Mouse (Mus musculus): ENCODE results near the gene Zfp93. TPM values are rescaled to one million over a fixed set of nuclear protein-coding genes. Genes with fewer than 3 reads are reported as not detected.

Gene Zfp93
- 5.9 and 8.7 TPM in 2 replicates for polyA plus RNA-seq (2014; fragmentation: Nextera tagmentation; extraction: Ambion mirVana)

DNA sequence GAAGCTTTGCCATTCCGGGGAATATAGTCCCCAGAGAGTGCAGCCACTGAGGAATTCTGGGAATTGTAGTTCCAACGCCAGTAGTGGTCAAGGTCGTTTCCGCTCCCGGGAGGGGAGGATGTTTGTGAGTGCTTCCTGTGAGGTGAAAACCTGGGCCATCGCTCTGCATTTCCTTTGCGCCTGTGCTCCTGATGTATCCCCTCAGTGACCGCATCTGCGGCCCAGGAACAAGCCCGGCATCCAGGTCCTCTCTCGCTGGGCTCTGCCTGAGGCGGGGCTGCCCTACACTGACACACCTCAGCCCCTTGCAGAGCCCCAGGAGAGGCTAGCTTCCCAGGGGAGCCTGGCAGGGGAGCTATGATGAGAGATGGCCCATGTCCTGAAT is at the start of gene Zfp93:
Gene Zfp93, plus strand, starts transcription at position 133 of the 385 bp plus-strand sequence.
- ATAC-seq (ENCODE audit: low FRiP score, low TSS enrichment) = peak; percentile 92
- H3K4me3 ChIP-seq (replicated peaks; ENCODE audit: low read depth, low read length) = peak within 1 kb of the TSS; percentile 61
- WGBS = 0% methylated on average over 12 of the region's 12 CpGs
- peak within 1 kb of the TSS; percentile 83 for H3K27ac ChIP-seq (replicated peaks; ENCODE audit: low read depth, low read length)
- peaks cover 3% of the 10 kb centered on the region; the same call in 1 of the 2 replicates for H3K4me1 ChIP-seq (ENCODE audit: control insufficient read depth, insufficient read depth, low read length)
- peak within 1 kb of the TSS; percentile 68; the same call in 1 of the 2 replicates for H3K9ac ChIP-seq (replicated peaks; ENCODE audit: low read length)
- peak within 1 kb of the TSS; percentile 78 for H3K4me2 ChIP-seq (ENCODE audit: low read length)
- H3K36me3 ChIP-seq (ENCODE audit: control insufficient read depth, insufficient read depth, low read length) = peaks cover 10% of the 10 kb centered on the region
- H3K9me3 ChIP-seq (ENCODE audit: control insufficient read depth, low read length) = no peaks in the 10 kb centered on the region
- H3K27me3 ChIP-seq (ENCODE audit: control insufficient read depth, insufficient read depth, low read length) = no peaks in the 10 kb centered on the region
- peak; percentile 96 for DNase-seq

DNA sequence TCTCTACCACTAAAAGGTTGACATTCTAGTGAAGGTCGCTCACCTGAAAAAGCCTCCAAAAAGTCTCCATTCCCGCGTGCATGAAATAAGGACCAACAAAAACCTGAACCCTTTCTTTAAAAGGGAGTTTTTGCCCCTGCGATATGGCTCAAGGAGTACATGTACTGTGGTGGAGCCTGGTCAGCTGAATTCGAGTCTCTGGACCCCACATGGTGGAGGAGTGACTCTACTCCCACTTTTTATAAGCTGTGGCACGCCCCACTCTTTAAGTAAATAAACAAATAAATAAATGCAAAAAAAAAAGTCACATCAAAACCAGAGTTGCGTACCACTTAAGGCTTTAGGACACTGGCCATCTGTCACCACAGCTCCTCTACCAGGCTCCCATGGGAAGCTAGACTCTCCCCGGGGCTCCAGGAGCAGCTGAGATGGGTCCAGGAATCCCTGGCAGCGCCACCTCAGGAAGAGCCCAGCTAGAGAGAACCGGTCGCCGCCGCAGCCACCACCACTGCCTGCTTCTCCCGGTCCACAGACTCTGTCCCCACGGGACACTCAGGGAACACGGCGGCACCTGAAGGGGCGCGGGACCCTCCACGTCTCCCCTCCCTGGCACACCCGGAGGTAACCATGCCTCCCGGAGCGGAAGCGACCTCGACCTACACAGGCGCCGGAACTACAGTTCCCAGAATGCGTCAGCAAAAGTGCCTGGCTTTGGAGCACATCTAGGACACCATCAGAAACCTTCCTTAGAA is 33.0 kb upstream of the Zfp93 start, which contains the start of gene Zfp109:
Gene Zfp109, minus strand, starts transcription at position 521 of the 752 bp plus-strand sequence.
- Histone ChIP-seq H3K4me3 (replicated peaks; ENCODE audit: low read depth, low read length) (peak within 1 kb of the TSS; percentile 58), H3K9me3 (ENCODE audit: control insufficient read depth, low read length) (no peaks in the 10 kb centered on the region), H3K36me3 (ENCODE audit: control insufficient read depth, insufficient read depth, low read length) (peaks cover 7% of the 10 kb centered on the region; the same call in 1 of the 2 replicates), H3K4me1 (ENCODE audit: control insufficient read depth, insufficient read depth, low read length) (0 out of 2 replicates have a peak, but pooled peaks cover 3% of the 10 kb centered on the region), H3K27me3 (ENCODE audit: control insufficient read depth, insufficient read depth, low read length) (no peaks in the 10 kb centered on the region), H3K9ac (replicated peaks; ENCODE audit: low read length) (peak within 1 kb of the TSS; percentile 60), H3K27ac (replicated peaks; ENCODE audit: low read depth, low read length) (no peak within 1 kb of the TSS), H3K4me2 (ENCODE audit: low read length) (peak within 1 kb of the TSS; percentile 56)
- DNase-seq (peak; percentile 89), ATAC-seq (ENCODE audit: low FRiP score, low TSS enrichment) (peak; percentile 87)
- WGBS = 7% methylated on average over 28 of the region's 28 CpGs

DNA sequence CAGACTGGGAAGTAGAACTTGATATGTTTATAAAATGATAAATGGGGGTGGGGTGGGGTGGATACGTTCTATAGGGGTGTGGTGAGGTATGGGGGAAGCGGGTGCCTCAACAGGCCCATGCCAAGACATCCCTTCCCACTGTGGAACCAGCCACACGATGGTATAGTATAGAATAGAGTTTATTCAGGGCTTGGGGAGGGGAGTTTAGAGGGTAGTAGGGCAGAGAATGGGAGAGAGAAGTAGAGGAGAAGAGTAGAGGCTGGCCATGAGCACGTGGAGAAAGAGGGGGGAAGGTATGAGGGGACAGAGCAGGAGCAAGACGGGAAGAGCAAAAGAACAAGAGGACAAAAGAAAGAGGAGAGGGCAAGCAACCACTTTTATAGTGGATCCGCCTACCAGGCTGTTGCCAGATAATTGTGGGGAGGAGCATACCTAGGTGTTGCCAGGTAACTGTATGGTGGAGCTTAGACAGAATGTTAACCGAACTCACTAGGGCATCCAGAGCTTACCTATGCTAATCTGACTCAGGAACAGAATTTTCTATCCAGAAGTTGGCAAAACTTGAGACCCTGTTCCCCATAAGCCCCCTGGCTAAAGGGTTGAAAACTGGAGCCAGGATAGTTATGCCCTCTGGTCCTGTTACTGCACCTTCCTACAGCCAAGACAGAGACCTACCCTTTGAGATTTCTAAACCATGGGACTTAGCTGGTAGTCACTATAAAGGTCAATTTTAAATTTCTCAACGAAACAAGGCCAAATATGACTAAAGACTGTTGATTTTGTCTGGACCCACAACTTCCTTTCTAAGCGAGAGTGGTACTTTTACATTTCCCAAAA is 16.2 kb upstream of the Zfp93 start:
- H3K9ac ChIP-seq (replicated peaks; ENCODE audit: low read length) = no peak overlapping the region; the same call in 1 of the 2 replicates

DNA sequence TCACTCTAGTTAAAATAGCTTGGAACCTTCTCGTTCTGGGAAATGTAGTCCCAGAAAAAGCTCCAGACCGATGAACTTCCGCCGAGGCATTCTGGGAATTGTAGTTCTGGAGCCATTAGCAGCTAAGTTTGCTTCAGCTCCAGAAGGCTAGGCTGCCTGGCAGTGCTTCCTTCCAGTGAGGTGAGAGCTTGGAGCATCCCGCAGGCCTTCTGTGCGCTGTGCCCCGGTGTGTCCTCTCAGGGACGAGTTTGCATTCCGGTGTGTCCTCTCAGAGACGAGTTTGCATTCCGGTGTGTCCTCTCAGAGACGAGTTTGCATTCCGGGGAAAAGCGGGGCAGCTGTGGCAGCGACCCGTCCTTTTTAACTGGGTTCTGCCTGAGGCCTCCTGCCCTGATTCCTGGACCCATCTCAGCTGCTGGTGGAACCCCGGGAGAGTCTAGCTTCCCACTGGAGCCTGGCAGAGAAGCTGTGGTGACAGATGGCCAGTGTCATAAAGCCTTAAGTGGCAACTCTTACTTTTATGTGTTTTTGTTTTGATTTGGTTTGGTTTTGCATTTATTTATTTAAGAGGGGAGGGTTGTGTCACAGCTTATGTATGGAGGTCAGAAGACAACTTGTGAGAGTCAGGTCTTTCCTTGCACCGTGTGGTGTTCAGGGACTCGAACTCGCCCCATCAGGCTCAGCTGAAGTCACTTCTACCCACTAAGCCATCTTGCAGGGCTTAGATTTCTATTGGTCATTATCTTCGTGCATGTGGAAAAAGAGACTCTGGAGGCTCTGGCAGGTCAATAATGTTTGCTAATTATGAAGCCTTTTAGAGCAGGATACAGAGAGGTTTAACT is 15.4 kb upstream of the Zfp93 start, which contains the start of gene Zfp108:
Gene Zfp108, plus strand, starts transcription at position 162 of the 842 bp plus-strand sequence.
- H3K4me1 ChIP-seq (ENCODE audit: control insufficient read depth, insufficient read depth, low read length) = peaks cover 8% of the 10 kb centered on the region
- ATAC-seq (ENCODE audit: low FRiP score, low TSS enrichment) = peak; percentile 91
- H3K36me3 ChIP-seq (ENCODE audit: control insufficient read depth, insufficient read depth, low read length) = peaks cover under 1% of the 10 kb centered on the region; the same call in 1 of the 2 replicates
- peak; percentile 95 for DNase-seq
- H3K4me2 ChIP-seq (ENCODE audit: low read length) = peak within 1 kb of the TSS; percentile 71
- no peak within 1 kb of the TSS; the same call in 1 of the 2 replicates for H3K27ac ChIP-seq (replicated peaks; ENCODE audit: low read depth, low read length)
- 17% methylated on average over 21 of the region's 21 CpGs for WGBS
- peak within 1 kb of the TSS; percentile 46 for H3K4me3 ChIP-seq (replicated peaks; ENCODE audit: low read depth, low read length)
- peak within 1 kb of the TSS; percentile 57 for H3K9ac ChIP-seq (replicated peaks; ENCODE audit: low read length)
- H3K9me3 ChIP-seq (ENCODE audit: control insufficient read depth, low read length) = no peaks in the 10 kb centered on the region
- no peaks in the 10 kb centered on the region for H3K27me3 ChIP-seq (ENCODE audit: control insufficient read depth, insufficient read depth, low read length)

More for the DNA sequence above, 16.2 kb upstream of the Zfp93 start:
- Histone ChIP-seq H3K4me2 (ENCODE audit: low read length) (peak overlapping the region; percentile 71), H3K9me3 (ENCODE audit: control insufficient read depth, low read length) (no peaks in the 10 kb centered on the region), H3K4me3 (replicated peaks; ENCODE audit: low read depth, low read length) (peak overlapping the region; percentile 46), H3K4me1 (ENCODE audit: control insufficient read depth, insufficient read depth, low read length) (peaks cover 8% of the 10 kb centered on the region), H3K27me3 (ENCODE audit: control insufficient read depth, insufficient read depth, low read length) (no peaks in the 10 kb centered on the region), H3K36me3 (ENCODE audit: control insufficient read depth, insufficient read depth, low read length) (no peaks in the 10 kb centered on the region), H3K27ac (replicated peaks; ENCODE audit: low read depth, low read length) (no peak overlapping the region)
- ATAC-seq (ENCODE audit: low FRiP score, low TSS enrichment) (peak; percentile 59; the same call in 1 of the 2 replicates), DNase-seq (no peak)
- 61% methylated on average over 9 of the region's 9 CpGs for WGBS

DNA sequence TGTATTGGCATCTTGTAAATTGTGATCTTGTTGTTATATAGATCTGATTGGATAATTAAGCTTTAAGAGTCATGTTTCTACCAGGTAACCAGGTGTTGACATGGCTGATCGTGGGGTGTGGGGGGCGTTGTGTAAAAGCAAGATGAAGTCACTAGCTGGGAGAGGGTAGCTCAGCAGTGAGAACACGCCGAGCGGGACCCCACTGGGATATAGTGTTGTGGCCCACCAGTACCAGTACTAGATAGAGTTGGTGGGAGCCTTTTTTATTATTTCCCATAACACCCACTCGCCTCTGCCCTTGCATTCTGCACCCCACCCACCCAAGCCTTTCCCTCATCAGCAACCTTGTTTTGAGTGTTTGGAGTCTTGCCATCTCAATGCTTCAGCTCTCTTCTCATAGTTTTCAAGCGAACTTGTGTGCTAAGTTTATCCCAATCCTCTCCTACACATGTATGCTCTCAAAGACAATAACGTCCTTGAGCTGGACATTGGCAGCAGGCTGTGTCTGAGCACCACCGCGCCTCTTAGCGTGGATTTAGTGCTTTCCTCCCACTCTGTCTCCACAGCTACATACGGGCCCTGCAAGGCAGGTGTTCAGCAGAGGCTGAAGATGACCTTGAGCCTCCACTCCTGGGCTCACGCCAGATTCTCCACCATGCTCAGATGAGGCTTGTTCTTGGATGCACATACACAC is 10.8 kb upstream of the Zfp93 start:
- peaks cover 18% of the 10 kb centered on the region for H3K36me3 ChIP-seq (ENCODE audit: control insufficient read depth, insufficient read depth, low read length)
- no peaks in the 10 kb centered on the region for H3K9me3 ChIP-seq (ENCODE audit: control insufficient read depth, low read length)
- DNase-seq (no peak), ATAC-seq (ENCODE audit: low FRiP score, low TSS enrichment) (no peak)
- no peak overlapping the region for H3K4me3 ChIP-seq (replicated peaks; ENCODE audit: low read depth, low read length)
- H3K4me1 ChIP-seq (ENCODE audit: control insufficient read depth, insufficient read depth, low read length) = peaks cover 8% of the 10 kb centered on the region
- H3K27ac ChIP-seq (replicated peaks; ENCODE audit: low read depth, low read length) = no peak overlapping the region
- H3K4me2 ChIP-seq (ENCODE audit: low read length) = no peak overlapping the region
- H3K27me3 ChIP-seq (ENCODE audit: control insufficient read depth, insufficient read depth, low read length) = no peaks in the 10 kb centered on the region
- H3K9ac ChIP-seq (replicated peaks; ENCODE audit: low read length) = no peak overlapping the region
- WGBS = 91% methylated on average over 13 of the region's 13 CpGs

DNA sequence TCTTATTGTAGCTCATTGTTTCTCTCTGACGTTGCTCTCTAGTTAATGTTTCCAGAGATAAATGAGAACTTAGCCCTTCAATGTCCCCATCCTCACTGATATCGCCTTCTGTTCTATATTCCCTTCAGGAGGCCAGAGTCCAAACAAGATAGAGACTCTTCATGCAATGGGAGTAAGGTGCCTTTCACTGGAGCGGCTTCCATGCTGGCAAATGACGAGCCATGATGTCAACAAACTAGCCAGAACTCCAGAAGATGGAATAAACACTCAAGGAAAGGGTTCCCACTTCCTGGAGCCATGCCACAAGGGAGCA is 10.3 kb upstream of the Zfp93 start:
- Histone ChIP-seq H3K36me3 (ENCODE audit: control insufficient read depth, insufficient read depth, low read length) (peaks cover 18% of the 10 kb centered on the region), H3K4me1 (ENCODE audit: control insufficient read depth, insufficient read depth, low read length) (peaks cover 6% of the 10 kb centered on the region), H3K27ac (replicated peaks; ENCODE audit: low read depth, low read length) (no peak overlapping the region), H3K27me3 (ENCODE audit: control insufficient read depth, insufficient read depth, low read length) (no peaks in the 10 kb centered on the region), H3K4me2 (ENCODE audit: low read length) (no peak overlapping the region), H3K9ac (replicated peaks; ENCODE audit: low read length) (no peak overlapping the region), H3K9me3 (ENCODE audit: control insufficient read depth, low read length) (no peaks in the 10 kb centered on the region), H3K4me3 (replicated peaks; ENCODE audit: low read depth, low read length) (no peak overlapping the region)
- DNase-seq (no peak), ATAC-seq (ENCODE audit: low FRiP score, low TSS enrichment) (no peak)
- 93% methylated on average over 4 of the region's 4 CpGs for WGBS

DNA sequence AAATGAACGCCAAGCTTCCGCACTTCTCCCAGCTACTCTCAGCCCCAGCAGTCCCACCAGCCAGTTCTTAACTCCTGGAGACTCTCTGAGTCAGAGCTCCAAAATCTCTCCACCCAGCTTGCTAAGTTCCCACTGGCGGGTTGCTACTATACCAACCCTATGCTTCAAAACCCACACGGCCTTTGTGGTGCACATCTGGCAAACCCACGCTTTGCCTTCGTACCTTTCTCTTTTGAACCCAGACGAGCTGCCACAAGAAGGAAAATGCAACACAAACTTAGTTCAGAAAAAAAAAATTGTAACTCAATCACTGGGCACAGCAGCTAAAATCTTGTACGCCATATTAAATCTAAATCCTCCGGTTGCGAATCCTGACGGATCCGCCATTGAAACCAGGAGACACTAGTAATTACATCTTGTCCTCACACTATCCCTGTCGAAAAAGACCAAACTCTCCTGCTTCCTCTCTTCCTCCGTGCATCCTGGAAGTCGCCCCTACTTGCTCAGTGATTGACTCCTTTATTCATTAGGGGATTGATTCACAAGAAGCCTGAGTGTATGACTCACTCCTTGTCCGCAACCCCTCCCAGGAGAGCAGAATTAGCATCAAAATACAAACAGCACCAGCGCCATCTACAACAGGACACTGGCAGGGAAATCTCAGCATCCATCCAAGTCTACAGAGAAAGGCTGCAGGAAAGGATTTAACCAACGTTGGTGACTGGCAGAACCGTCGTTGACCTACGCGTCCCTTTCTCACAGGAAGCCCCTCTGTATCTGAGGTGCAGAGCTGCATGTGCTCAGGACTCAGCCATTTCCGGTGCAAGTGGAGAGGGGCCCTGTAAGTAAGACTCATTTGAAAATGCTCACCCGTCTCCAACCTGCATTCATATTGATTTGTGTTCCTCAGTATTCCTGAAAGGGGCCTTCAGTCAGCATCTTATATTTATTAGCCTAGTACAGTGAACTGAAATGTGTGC is 1.8 kb upstream of the Zfp93 start:
- DNase-seq (no peak), ATAC-seq (ENCODE audit: low FRiP score, low TSS enrichment) (no peak)
- Histone ChIP-seq H3K4me3 (replicated peaks; ENCODE audit: low read depth, low read length) (no peak overlapping the region), H3K27me3 (ENCODE audit: control insufficient read depth, insufficient read depth, low read length) (no peaks in the 10 kb centered on the region), H3K4me1 (ENCODE audit: control insufficient read depth, insufficient read depth, low read length) (peaks cover 3% of the 10 kb centered on the region; the same call in 1 of the 2 replicates), H3K9ac (replicated peaks; ENCODE audit: low read length) (no peak overlapping the region), H3K36me3 (ENCODE audit: control insufficient read depth, insufficient read depth, low read length) (no peaks in the 10 kb centered on the region), H3K27ac (replicated peaks; ENCODE audit: low read depth, low read length) (no peak overlapping the region), H3K9me3 (ENCODE audit: control insufficient read depth, low read length) (no peaks in the 10 kb centered on the region), H3K4me2 (ENCODE audit: low read length) (no peak overlapping the region)
- WGBS = 64% methylated on average over 24 of the region's 24 CpGs

All from midbrain, embryonic 14.5 days (tissue).